Mouse (Mus musculus) thymus, postnatal 14 days (tissue): Measurements from ENCODE around the gene Elmo1.

ENCODE experiments used
- DNase-seq: peaks from one replicate; pipeline ENCODE4 v3.0.0; 2021

The Elmo1 gene

DNA sequence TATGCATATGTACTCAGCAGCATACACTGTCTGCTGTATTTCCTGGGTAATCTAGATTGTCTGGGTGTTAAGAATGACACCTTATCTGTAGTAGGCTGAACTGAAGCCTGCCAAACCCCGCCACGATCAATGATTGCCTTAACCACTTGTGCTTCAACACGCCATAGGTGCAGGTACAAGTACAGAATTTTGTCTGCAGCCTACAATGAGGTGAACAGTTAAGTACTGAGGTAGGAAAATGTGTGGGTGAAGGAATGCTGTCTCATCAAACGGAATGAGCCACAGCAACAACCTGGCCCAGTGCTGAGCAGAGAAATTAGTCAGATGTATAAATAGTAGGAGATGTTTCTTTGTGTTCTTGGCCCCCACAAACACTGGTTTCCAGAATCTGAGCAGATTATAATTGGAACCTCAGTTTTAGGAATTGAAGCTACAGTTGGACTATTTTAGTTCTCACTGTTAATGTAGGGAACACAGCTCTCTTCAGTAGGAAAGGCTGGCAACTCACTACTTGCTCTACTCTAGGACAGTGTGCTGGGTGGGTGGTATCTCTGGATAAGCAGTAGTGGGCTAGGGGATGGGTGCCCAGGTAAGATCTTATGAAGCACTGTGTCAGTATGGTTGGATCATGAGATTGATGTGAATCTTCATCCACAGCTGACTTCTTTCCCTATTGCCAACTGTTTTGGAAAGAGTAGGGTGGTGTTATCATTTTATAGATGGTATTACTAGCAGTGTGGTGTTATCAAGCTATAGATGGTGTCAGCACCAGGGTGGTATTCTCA is 4.7 kb downstream of the Elmo1 start:
- no peak for DNase-seq

GRCm38 (mm10) chr13:20097006-20097617 is 6.7 kb downstream of the Elmo1 start:
- DNase-seq = no peak

DNA sequence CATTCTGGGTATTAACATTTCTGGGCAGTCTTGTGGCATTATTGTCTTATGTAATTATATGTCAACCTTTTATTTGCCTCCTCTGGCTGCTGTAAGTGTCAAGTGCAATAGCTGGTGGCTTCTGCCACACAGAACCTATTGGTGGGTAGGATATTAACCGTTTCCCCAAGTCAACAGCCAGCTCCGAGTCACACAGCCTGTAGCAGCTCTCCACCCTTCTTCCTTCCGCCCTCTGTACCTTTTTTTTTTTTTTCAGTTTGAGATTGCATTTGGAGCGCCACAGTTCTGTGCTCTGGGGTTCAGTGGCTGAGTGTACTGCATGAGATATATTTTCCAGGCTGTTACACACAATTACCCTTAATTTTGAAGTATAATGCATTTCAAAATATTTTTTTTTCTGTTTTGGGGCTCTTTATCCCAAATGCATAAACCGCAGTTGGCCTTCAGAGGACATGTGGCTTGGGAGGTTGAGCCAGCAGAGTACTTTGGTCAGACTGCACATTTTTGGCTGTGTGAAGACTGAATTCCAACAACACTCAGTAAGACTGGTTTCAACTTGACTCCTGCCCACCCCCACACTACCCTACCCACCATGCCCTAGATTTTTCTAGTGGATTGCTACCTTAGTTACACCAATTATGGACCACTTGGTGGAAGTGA is 7.7 kb downstream of the Elmo1 start:
- DNase-seq = peak; percentile 32

- no peak for DNase-seq
These were observed 8.2 kb downstream of the Elmo1 start for GRCm38 (mm10) chr13:20098594-20098965.

DNA sequence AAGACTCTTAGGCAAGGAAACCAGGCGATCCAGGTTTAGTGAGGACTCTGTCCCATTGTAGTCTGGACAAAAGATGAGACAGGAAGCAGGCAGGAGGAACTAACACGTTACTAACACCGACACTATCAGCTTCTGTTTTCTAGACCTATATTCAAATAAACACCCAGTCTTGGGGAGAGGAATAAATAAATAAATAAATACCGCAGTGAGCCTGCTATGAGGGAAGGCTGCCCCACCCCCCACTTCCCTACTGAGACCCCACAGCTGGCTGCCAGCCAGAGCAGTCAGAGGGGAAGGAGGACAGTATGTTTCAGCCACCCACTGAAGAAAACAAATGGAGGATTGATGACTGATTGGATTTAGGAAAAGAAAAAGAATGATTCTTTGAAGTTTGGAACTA is 9.2 kb downstream of the Elmo1 start:
- peak; percentile 20 for DNase-seq

- DNase-seq = no peak
These were observed 10.0 kb downstream of the Elmo1 start for GRCm38 (mm10) chr13:20100357-20100756.

- DNase-seq = no peak
These were observed 11.3 kb downstream of the Elmo1 start for GRCm38 (mm10) chr13:20101691-20102090.

GRCm38 (mm10) chr13:20104791-20105190 is 14.4 kb downstream of the Elmo1 start:
- DNase-seq = no peak

GRCm38 (mm10) chr13:20105996-20106395 is 15.6 kb downstream of the Elmo1 start:
- DNase-seq = no peak

- no peak for DNase-seq
These were observed 17.6 kb downstream of the Elmo1 start for GRCm38 (mm10) chr13:20107953-20108498.

- DNase-seq = no peak
These were observed 18.6 kb downstream of the Elmo1 start for GRCm38 (mm10) chr13:20108956-20109355.

- DNase-seq = no peak
These were observed 19.1 kb downstream of the Elmo1 start for GRCm38 (mm10) chr13:20109446-20109845.

GRCm38 (mm10) chr13:20109987-20110680 is 19.7 kb downstream of the Elmo1 start:
- DNase-seq = no peak

GRCm38 (mm10) chr13:20111256-20111800 is 20.9 kb downstream of the Elmo1 start:
- DNase-seq = no peak

GRCm38 (mm10) chr13:20115131-20115907 is 24.9 kb downstream of the Elmo1 start:
- no peak for DNase-seq

DNA sequence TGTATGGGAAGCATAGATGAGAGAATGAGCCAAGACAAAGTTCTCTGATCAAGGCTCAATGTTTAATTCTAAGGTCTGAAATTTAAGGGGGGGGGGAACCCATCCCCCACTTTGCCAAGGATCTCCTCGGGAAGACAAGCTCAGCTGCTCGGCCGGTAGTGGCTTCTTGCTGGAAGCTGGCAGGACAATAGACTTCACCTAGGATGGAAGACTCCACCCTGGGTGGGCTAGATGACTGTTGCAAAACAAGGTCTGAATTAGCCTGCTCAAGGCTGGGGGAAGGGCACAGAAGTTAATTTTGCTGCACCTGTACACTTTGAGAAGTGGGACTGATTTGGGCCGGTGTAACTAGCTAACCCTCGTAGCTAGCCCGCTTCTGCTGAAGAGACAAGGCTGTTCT is 25.6 kb downstream of the Elmo1 start:
- no peak for DNase-seq

GRCm38 (mm10) chr13:20116868-20117510 is 26.6 kb downstream of the Elmo1 start:
- DNase-seq = no peak

- DNase-seq = no peak
These were observed 27.3 kb downstream of the Elmo1 start for GRCm38 (mm10) chr13:20117691-20118090.

DNA sequence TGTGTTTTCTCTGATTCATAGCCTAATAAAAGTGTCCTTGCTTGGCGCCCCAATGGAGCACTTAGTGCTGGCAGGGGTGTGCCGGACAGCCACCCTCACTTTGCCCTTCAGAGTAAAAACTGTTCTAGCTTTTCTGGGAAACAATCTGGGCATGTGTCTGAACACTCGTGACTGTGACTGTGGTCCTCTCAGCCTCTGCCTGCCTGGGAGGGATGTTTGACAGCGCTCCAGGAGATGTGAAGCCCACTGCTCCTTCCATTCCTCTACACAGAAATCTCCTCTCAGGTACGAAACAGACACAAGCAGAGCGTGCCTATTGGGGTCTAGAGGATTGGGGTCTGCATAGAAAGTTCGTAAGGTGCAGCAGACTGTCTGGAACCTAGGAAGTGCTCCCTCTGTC is 28.5 kb downstream of the Elmo1 start:
- DNase-seq = no peak

- DNase-seq = peak; percentile 36
These were observed 30.3 kb downstream of the Elmo1 start for GRCm38 (mm10) chr13:20120723-20121122.

- DNase-seq = no peak
These were observed 31.1 kb downstream of the Elmo1 start for GRCm38 (mm10) chr13:20121385-20122043.
